Mouse (Mus musculus): ENCODE results near the gene Tmc8.
"Not testable (repeated sequence)": the region's sequence is repeated elsewhere in the genome, so short reads cannot be mapped to it uniquely, and the experiment has no call there.

DNA sequence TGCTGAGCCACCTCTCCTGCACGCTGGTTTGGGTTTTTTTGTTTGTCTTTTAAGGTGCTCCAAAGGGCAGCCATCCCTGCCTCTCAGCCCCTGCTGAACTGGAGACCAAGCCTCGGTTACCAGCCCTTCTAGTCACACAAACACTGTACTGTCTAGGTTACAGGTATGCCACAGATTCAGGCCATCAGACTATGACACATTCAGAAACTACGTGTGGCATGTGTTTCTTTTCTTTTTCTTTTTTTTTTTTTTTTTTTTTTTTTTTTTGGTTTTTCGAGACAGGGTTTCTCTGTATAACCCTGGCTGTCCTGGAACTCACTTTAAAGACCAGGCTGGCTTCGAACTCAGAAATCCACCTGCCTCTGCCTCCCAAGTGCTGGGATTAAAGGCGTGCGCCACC lies 6.6 kb downstream of the Tmc8 start:
- TF ChIP-seq CTCF (IDR thresholded peaks at IDR 0.05; ENCODE audit: insufficient read depth, low read length); POLR2A (IDR thresholded peaks at IDR 0.05; ENCODE audit: borderline replicate concordance, extremely low read depth, low read depth, low read length): not testable (repeated sequence)

Measured in lung, adult 2 months (tissue).